ENCODE assay signal across 24 mouse cellular contexts in the genomic region with DNA sequence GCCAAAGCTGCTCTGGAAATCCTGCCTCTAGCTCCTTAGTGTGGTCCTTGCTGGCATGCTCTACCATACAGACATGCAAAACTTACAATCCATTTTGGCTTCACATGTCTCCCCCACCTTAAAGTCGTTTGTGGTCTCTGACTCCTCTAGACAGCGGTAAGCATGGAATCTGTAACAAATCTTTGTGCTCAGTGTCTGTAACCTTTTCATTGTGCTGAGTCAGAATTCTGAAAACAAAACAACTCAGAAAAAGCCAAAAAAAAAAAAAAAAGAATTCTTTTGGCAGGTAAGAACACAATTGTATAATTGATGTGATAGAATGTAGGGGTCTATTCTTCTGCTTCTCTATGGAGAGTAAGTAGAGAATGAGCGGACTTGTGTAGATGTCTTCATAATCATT.
"Had no signal": no experiment of that assay in that cellular context is flagged by ENCODE, and none has a peak within 500 bp of the region (broad histone marks: within the 10 kb centered on the region; RNA-seq: fewer than 3 reads in every experiment).

No protein-coding gene starts in this region.

- H3K9ac ChIP-seq: kidney, embryonic 15.5 days; limb, embryonic 12.5 days; limb, embryonic 15.5 days; liver, embryonic 15.5 days; neural tube, embryonic 13.5 days had no signal

- H3K27me3 ChIP-seq: kidney, embryonic 15.5 days; limb, embryonic 12.5 days; limb, embryonic 15.5 days; liver, embryonic 15.5 days; neural tube, embryonic 13.5 days had no signal

- H3K27ac ChIP-seq: kidney, embryonic 15.5 days; limb, embryonic 12.5 days; limb, embryonic 15.5 days; liver, embryonic 15.5 days; neural tube, embryonic 13.5 days had no signal

- H3K4me3 ChIP-seq: kidney, embryonic 15.5 days; limb, embryonic 12.5 days; limb, embryonic 15.5 days; liver, embryonic 15.5 days; neural tube, embryonic 13.5 days had no signal

- DNase-seq: kidney, adult 11 months; kidney, adult 8-10 months; kidney, postnatal 10 days; kidney, postnatal 36 days; layer of hippocampus, postnatal 36 days; left cerebral cortex, postnatal 4 days; lung, adult 2 months; lung, postnatal 14 days; lung, postnatal 4 days; midbrain, embryonic 14.5 days; retina, postnatal 1 day; right cerebral cortex, postnatal 14 days; right cerebral cortex, postnatal 4 days; spleen, adult 18-20 months; thymus, adult 18-20 months; thymus, postnatal 14 days; thymus, postnatal 4 days had no signal

- H3K4me2 ChIP-seq: kidney, embryonic 15.5 days; limb, embryonic 12.5 days; limb, embryonic 15.5 days; liver, embryonic 11.5 days; liver, embryonic 15.5 days; midbrain, embryonic 11.5 days; neural tube, embryonic 13.5 days had no signal

- H3K36me3 ChIP-seq: kidney, embryonic 15.5 days; liver, embryonic 15.5 days; neural tube, embryonic 13.5 days had no signal

- H3K9me3 ChIP-seq: kidney, embryonic 15.5 days; limb, embryonic 12.5 days; limb, embryonic 15.5 days; liver, embryonic 15.5 days; neural tube, embryonic 13.5 days had no signal

- H3K4me1 ChIP-seq: limb, embryonic 12.5 days; liver, embryonic 15.5 days had no signal
